Mouse (Mus musculus) megakaryocyte, adult 5-6 weeks (primary cell): ENCODE results near the gene Gpc1. TPM values are rescaled to one million over a fixed set of nuclear protein-coding genes. Genes with fewer than 3 reads are reported as not detected.
A peak's percentile ranks its signal among the peaks of the same experiment; 100 is the strongest.

Experiments
- ATAC-seq: 2 replicates; pipeline ENCODE4 v1.8.0; 2016; ENCODE audit warnings: mild to moderate bottlenecking, inconsistent platforms; ENCODE audit not compliant: poor library complexity, severe bottlenecking
- total RNA-seq, 2 experiments: library from RNA; stranded (forward) in 1 of 2; stranded (reverse) in 1 of 2; fragments of 153-499, 151-499 nt in 1 of 2; fragments of 221-1000, 200-1000 nt in 1 of 2; gene quantifications; 2 replicates each; pipeline versions ENCODE4 v1.2.3 to v1.2.4; 2015 to 2017

Gpc1 gene
- 13.7 and 17.2 TPM in 2 replicates for total RNA-seq (2015)
- 19.9 and 20.4 TPM in 2 replicates for total RNA-seq (2017)

GRCm38 (mm10) chr1:92831188-92832001 is at the start of gene Gpc1:
Gene Gpc1, plus strand, starts transcription at chr1:92831645.
- peak; percentile 63 for ATAC-seq

DNA sequence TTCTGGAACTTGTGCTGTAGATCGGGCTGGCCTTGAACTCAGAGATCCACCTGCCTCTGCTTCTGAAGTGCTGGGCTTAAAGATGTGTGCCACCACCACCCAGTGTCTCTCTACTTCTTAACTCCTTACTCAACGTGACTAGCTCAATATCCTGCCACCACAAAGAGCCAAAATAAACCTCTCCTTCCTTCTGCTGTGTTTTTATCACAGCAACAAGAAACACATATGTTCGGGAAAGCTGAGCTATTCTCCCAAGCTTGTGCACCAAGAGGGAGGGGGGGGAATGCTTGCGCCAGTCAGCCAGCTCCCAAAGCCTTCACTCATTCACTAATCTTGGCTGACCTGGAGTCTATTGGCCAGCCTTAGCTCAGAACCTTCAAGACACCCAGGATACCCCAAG is 49.6 kb upstream of the Gpc1 start:
- no peak for ATAC-seq

DNA sequence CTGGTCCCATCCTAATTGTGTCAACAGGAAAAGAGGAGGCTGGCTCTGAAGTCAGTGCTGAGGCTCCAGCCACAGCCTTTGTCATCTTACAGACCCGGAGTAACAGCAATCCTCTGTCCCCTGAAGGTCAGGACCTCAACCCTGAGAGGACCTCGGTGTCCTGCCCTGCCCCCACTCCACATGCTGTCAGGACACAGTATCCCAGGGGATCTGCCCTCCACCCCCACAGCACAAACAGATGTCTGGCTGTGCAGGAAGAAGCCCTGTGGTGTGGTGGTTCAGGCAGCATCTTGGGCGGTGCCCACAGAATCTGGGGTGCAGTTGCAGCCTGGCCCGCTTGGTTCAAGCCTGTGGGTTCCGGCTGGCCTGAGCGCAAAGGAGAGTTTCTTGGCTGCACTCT is 48.9 kb upstream of the Gpc1 start:
- ATAC-seq: no peak

DNA sequence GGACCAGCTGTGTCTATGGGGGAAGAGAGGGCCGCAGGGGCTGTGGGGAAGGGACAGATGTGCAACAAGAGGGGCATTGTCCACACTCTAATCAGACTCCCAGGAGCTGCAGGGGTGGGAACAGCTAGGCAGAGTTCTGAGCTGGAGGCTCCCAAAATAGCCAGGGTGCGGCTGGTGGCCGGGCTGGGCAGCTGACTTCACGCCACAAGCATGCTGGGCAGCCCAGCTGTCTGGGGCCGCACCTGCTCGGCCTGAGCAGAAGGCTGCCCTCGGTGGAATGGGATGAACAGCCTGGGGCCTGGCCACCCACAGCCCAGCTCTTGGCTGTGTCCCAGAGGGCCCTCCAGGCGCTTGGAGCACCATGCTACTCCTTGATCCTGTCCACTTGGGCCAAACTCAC is 44.2 kb upstream of the Gpc1 start:
- ATAC-seq: no peak

DNA sequence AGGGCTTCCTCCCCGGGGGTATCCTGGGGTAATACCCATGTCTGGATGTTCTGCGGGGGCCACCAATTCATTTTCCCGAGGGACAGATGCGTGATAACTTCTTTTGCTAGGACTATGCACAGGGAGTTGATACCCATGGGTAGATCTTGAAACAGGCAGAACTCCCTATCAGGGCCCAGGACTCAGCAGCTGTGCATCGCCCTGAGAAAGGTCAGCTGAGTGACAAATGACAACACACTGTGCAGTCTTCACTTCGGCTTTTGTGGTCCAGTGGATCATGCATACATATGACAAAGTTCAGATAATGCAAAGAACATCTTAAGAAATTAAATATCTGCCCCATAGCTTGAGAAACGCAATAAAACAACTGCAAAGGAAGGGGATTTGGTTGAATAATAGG is 43.4 kb upstream of the Gpc1 start:
- no peak for ATAC-seq

GRCm38 (mm10) chr1:92790628-92791027 is 40.8 kb upstream of the Gpc1 start:
- no peak for ATAC-seq

GRCm38 (mm10) chr1:92791070-92791831 is 40.2 kb upstream of the Gpc1 start:
- peak; percentile 51; the same call in 1 of the 2 replicates for ATAC-seq

DNA sequence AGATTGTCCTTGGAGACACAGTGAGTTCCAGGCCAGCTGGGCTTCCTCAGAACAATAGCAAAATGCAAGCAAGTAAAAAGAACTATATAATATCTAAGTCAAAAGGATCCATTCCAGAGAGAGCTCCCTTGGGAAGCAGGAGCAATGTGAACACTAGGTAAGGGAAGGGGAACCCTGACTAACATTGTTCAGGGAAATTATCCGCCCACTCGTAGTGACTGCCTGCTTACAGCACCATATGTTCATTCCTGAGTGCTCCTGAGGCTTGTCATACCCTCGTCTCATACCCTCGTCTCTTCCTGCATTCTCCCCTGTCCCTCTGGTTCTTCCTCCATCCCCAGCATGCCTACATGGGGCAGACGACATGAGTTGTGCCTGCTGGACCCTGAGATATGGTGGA is 37.7 kb upstream of the Gpc1 start:
- ATAC-seq: no peak

GRCm38 (mm10) chr1:92798425-92798824 is 33.0 kb upstream of the Gpc1 start:
- ATAC-seq: peak; percentile 44

DNA sequence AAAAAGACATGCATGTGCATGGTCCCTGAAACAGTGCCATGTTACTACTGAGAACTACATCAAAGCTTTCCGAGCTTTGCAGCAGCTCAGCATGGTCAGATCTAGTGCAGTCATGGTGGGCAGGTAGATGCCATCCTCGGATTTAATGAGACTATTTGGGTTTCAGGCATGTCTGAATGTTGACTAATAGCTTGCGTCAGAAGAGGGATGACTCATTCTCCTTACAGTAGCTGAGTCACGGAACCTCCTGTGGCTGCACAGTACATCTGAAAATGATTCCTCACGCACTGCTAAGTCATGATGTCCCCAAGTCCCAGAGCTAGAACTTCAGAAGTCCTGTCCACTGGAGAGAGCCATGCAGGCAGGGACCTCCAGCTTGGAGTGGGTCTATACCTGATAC is 31.8 kb upstream of the Gpc1 start:
- peak; percentile 88 for ATAC-seq

DNA sequence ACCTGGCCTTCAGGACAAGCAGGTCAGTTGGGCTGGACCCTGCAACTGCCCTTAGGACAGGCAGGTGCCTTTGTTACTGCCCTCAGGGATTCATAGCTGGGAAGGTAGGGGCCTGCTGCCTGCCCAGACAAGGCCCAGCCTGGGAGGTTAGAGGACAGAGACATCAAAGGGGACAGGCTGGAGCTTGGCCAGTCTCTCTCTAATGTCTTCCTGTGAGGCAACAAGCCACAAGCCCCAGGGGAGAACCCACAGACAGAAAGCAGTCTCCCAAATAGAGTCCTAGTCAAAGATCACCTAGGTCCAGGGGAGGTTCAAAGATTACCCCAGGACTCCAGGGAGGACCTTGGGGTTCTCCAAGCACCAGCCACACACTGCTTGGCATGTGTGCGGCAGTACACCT is 29.1 kb upstream of the Gpc1 start:
- no peak for ATAC-seq

- no peak for ATAC-seq
Observed at GRCm38 (mm10) chr1:92803376-92803775, 28.1 kb upstream of the Gpc1 start.

- no peak for ATAC-seq
Observed at GRCm38 (mm10) chr1:92805181-92805580, 26.3 kb upstream of the Gpc1 start.

- ATAC-seq: peak; percentile 54
Observed at GRCm38 (mm10) chr1:92805836-92806235, 25.6 kb upstream of the Gpc1 start.

GRCm38 (mm10) chr1:92806720-92807119 is 24.7 kb upstream of the Gpc1 start:
- ATAC-seq: peak; percentile 61

DNA sequence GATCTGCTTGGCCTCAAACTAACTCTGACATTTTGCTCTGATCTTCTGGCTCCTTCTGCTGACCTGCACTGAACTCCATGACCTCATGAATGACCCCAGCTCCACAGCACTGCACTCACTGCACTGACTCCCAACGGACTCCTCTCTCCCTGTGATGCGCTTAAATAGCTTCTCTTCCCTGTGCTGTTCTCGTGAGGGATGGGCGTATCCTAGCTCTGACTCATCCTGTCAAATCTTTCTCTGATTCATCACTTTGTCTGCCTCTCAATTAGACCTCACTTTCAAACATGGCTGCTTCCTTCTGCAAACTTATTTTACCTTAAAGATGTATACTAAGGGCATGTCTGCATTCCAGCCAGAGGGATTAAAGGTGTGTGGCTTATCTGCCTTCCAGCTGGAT is 21.8 kb upstream of the Gpc1 start:
- no peak for ATAC-seq

DNA sequence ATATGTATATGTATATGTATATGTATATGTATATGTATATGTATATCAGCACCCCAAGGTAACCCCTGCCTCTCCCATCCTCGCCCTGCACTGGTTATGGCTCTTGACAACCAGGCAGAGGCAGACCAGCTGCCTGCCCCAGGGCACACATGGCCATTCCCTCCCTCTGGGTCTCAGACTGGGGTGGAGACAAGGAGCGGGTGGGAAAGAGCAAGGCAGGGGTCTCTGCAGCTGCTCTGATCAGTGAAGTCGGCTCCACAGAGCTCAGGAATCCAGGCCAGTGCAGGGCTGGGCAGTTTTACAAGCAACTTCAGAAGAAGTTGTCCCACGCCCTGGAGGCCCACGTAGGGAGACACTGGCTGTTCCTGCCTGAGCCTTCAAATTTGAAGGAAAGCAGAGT is 17.1 kb upstream of the Gpc1 start:
- ATAC-seq: no peak

DNA sequence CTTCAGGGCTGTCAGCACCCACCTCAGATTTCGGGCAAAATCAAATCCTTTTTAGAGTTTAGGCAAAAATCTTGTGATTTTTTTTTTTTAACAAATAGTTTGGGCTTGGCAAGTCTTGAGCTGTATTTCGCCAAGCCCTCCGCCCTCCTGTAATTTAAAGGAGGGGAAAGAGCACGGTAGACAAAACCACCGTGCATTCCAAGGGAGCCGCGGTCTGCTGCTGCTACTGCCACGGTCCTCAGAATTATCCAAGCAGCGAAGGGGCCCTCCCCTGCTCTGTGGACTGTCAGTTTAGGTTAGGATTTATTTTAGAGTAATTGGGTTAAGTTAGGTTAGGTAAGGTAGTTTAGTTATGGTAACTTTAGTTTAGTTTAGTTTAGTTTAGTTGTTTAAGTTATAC is 16.3 kb upstream of the Gpc1 start:
- ATAC-seq: no peak

- peak; percentile 33; the same call in 1 of the 2 replicates for ATAC-seq
Observed at GRCm38 (mm10) chr1:92815756-92816294, 15.6 kb upstream of the Gpc1 start.

DNA sequence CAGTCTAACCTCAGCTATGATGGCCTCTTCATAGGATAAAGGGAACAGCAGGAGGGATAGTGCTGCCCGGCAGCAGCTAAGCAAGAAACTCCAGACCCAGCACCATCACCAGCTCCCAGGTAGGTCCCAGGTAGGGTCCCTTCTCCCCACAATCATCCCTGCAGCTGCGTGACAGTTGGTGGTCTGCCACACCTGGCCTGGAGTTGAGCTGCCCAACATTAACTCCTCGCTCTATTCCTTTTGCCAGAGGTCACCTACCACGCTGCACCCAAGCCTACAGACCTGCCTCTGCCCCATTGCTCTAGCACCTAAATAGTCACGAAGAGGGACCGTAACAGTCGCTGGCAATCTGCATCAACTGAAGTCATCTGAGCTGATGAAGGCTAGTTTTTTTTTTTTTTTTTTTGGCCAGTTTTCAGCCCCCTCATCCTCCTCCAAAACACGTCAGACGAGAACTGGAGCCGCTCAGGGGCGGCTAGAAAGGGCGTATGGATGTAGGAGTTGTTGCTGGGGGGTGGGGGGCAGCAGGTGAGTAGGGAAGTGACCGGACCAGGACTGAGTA is 738 bp upstream of the Gpc1 start:
- no peak for ATAC-seq
